Mouse (Mus musculus): Measurements from ENCODE around the gene Ubtd2. TPM values are rescaled to one million over a fixed set of nuclear protein-coding genes. Genes with fewer than 3 reads are reported as not detected.
"Not testable (repeated sequence)": the region's sequence is repeated elsewhere in the genome, so short reads cannot be mapped to it uniquely, and the experiment has no call there.

The Ubtd2 gene
- polyA plus RNA-seq, 1 experiment from 2014 or later = 91.4 TPM

DNA sequence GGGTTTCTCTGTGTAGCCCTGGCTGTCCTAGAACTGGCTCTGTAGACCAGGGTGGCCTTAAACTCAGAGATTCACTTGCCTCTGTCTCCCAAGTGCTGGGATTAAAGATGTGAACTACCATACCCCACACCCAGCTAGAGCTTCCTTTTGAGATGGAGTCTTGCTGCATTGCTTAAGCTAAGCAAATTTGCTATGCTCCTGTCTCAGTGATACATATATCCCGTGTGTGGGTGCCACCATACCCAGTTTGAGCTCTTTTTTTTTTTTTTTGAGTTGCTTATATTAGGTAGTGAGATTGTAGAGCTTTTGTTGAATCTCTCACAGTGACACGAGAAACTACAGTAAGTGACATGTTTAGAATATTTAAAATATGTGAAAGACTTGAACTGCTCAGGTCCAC lies 40.1 kb downstream of the Ubtd2 start:
- H3K27ac ChIP-seq (replicated peaks; ENCODE audit: low read depth, low read length) = no peak overlapping the region
- H3K27me3 ChIP-seq (ENCODE audit: control insufficient read depth, insufficient read depth, low read length) = no peaks in the 10 kb centered on the region
- H3K36me3 ChIP-seq (ENCODE audit: control insufficient read depth, insufficient read depth, low read length) = no peaks in the 10 kb centered on the region
- no peak overlapping the region for H3K4me2 ChIP-seq (ENCODE audit: low read depth, severe bottlenecking)
- ATAC-seq (ENCODE audit: insufficient number of reproducible peaks, low FRiP score, low TSS enrichment, low read depth) (no peak), DNase-seq (ENCODE audit: low spot score) (no peak)
- H3K9ac ChIP-seq (ENCODE audit: low read length) = no peak overlapping the region
- H3K4me1 ChIP-seq (ENCODE audit: control insufficient read depth, insufficient read depth, low read length) = no peaks in the 10 kb centered on the region
- no peak overlapping the region for H3K4me3 ChIP-seq (ENCODE audit: low read depth, low read length)
- H3K9me3 ChIP-seq (ENCODE audit: control insufficient read depth, low read length) = no peaks in the 10 kb centered on the region
- WGBS = 89% methylated on average over 2 of the region's 2 CpGs

DNA sequence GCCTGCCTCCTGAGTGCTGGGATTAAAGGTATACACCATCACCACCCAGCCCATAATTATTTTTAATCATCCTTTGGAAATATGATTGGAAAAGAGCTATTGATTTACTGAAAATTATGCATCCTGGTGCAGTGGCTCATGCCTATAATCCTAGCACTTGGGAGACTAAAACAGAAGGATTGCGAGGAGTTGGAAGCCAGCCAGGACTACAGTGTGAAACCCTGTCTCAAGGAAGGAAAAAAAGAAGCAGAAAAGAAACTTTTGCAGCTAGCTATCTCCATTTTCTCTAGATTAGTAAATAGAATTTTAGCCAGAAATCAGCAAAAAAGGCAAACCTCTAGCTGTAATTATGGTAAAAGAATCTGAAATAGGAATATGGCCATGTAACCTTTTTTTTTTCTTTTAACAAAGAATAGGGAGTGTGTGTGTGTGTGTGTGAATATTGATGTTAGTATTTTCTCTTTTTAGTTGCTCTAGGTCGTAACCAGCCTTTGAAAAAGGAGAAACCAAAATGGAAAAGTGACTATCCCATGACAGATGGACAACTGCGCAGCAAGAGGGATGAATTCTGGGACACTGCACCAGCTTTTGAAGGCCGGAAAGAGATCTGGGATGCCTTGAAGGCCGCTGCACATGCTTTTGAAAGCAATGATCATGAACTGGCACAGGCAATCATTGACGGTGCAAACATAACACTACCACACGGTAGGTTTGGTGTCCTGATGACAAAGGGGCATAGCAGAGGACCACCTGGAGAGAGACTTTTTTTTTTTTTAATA lies 43.8 kb downstream of the Ubtd2 start:
- Histone ChIP-seq H3K27ac (replicated peaks; ENCODE audit: low read depth, low read length) (no peak overlapping the region), H3K9me3 (ENCODE audit: control insufficient read depth, low read length) (no peaks in the 10 kb centered on the region), H3K4me2 (ENCODE audit: low read depth, severe bottlenecking) (no peak overlapping the region), H3K27me3 (ENCODE audit: control insufficient read depth, insufficient read depth, low read length) (no peaks in the 10 kb centered on the region), H3K4me3 (ENCODE audit: low read depth, low read length) (no peak overlapping the region), H3K9ac (ENCODE audit: low read length) (no peak overlapping the region), H3K36me3 (ENCODE audit: control insufficient read depth, insufficient read depth, low read length) (no peaks in the 10 kb centered on the region), H3K4me1 (ENCODE audit: control insufficient read depth, insufficient read depth, low read length) (no peaks in the 10 kb centered on the region)
- 92% methylated on average over 7 of the region's 7 CpGs for WGBS
- DNase-seq (ENCODE audit: low spot score) (no peak), ATAC-seq (ENCODE audit: insufficient number of reproducible peaks, low FRiP score, low TSS enrichment, low read depth) (no peak)

DNA sequence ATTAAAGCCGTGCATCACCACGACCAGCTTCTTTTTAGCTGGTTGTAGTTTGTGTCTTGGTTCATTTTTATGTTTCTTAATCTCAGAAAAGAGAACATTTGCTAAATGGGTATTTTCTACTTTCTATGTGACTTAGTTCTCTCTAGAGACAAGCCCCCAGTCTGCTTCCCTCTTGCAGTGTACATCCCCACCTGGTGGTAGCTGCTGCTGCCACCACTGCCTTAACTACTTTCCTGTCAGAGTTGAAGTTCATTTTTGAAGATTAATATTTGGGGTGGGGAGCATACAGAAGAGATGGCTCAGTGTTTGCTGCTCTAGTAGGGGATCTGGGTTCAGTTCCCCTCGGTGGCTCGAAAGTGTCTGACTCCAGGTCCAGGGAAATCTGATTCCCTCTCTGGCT lies 44.8 kb downstream of the Ubtd2 start:
- Histone ChIP-seq H3K4me2 (ENCODE audit: low read depth, severe bottlenecking) (no peak overlapping the region), H3K4me3 (ENCODE audit: low read depth, low read length) (no peak overlapping the region), H3K27ac (replicated peaks; ENCODE audit: low read depth, low read length) (no peak overlapping the region), H3K4me1 (ENCODE audit: control insufficient read depth, insufficient read depth, low read length) (no peaks in the 10 kb centered on the region), H3K9ac (ENCODE audit: low read length) (no peak overlapping the region), H3K9me3 (ENCODE audit: control insufficient read depth, low read length) (no peaks in the 10 kb centered on the region), H3K27me3 (ENCODE audit: control insufficient read depth, insufficient read depth, low read length) (no peaks in the 10 kb centered on the region), H3K36me3 (ENCODE audit: control insufficient read depth, insufficient read depth, low read length) (no peaks in the 10 kb centered on the region)
- ATAC-seq (ENCODE audit: insufficient number of reproducible peaks, low FRiP score, low TSS enrichment, low read depth) (no peak), DNase-seq (ENCODE audit: low spot score) (no peak)
- 89% methylated on average over 4 of the region's 4 CpGs for WGBS

DNA sequence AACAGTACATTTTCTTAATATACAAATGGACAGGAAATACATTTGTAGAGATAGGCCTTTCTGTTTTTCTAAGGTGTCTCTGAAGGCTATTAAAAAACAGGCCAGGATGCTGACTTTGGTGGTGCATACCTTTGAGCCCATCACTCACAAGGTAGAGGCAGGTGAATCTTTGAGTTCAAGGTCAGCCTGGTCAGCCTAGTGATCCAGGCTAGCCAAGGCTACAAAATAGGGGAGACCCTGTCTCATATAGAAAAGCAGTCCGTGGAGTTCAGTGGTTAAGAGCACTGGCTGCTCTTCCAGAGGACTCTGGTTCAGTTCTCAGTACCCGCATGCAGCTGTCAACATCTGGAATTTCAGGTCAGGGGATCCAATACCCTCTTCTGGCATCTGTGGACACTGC lies 48.5 kb downstream of the Ubtd2 start:
- ATAC-seq (ENCODE audit: insufficient number of reproducible peaks, low FRiP score, low TSS enrichment, low read depth) (no peak), DNase-seq (ENCODE audit: low spot score) (no peak)
- Histone ChIP-seq H3K4me2 (ENCODE audit: low read depth, severe bottlenecking) (no peak overlapping the region), H3K36me3 (ENCODE audit: control insufficient read depth, insufficient read depth, low read length) (no peaks in the 10 kb centered on the region), H3K4me1 (ENCODE audit: control insufficient read depth, insufficient read depth, low read length) (no peaks in the 10 kb centered on the region), H3K27me3 (ENCODE audit: control insufficient read depth, insufficient read depth, low read length) (no peaks in the 10 kb centered on the region), H3K9ac (ENCODE audit: low read length) (no peak overlapping the region), H3K4me3 (ENCODE audit: low read depth, low read length) (no peak overlapping the region), H3K27ac (replicated peaks; ENCODE audit: low read depth, low read length) (no peak overlapping the region), H3K9me3 (ENCODE audit: control insufficient read depth, low read length) (no peaks in the 10 kb centered on the region)
- WGBS = 95% methylated on average over 2 of the region's 2 CpGs

DNA sequence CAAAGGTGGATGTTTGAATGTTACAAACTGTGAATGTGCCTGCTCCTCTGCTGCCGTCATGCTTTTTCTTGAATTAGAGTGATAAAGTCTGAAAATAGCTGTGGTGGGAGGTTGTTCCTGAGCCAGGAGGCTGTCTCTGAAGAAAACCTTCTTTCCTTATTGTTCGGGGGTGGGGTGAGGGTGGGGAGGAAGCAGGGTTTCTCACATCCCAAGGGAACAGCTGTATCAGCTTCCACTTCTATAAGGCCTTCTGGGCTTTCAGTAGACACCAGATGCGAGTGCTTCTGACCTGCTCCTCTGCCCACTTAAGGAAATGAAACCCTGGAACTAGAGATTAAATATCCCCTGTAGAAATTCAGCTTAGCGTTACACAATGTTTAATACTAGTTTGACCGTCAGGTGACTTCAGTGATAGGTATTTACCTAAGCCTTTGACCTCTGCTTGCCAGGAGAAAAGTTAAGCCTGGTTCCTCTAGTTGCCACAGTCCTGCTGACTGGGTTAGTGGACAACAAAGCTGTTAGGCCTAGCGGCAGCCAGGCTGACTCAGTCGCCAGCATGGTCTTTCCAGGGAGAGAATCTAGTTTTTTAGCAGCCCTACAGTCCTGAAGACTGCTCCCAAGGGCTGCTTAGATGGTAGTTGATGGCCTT lies 50.0 kb downstream of the Ubtd2 start:
- Histone ChIP-seq H3K27me3 (ENCODE audit: control insufficient read depth, insufficient read depth, low read length) (no peaks in the 10 kb centered on the region), H3K4me2 (ENCODE audit: low read depth, severe bottlenecking) (no peak overlapping the region), H3K36me3 (ENCODE audit: control insufficient read depth, insufficient read depth, low read length) (no peaks in the 10 kb centered on the region), H3K9ac (ENCODE audit: low read length) (no peak overlapping the region), H3K4me3 (ENCODE audit: low read depth, low read length) (no peak overlapping the region), H3K9me3 (ENCODE audit: control insufficient read depth, low read length) (no peaks in the 10 kb centered on the region), H3K4me1 (ENCODE audit: control insufficient read depth, insufficient read depth, low read length) (no peaks in the 10 kb centered on the region), H3K27ac (replicated peaks; ENCODE audit: low read depth, low read length) (no peak overlapping the region)
- DNase-seq (ENCODE audit: low spot score) (no peak), ATAC-seq (ENCODE audit: insufficient number of reproducible peaks, low FRiP score, low TSS enrichment, low read depth) (no peak)
- 86% methylated on average over 7 of the region's 7 CpGs for WGBS

DNA sequence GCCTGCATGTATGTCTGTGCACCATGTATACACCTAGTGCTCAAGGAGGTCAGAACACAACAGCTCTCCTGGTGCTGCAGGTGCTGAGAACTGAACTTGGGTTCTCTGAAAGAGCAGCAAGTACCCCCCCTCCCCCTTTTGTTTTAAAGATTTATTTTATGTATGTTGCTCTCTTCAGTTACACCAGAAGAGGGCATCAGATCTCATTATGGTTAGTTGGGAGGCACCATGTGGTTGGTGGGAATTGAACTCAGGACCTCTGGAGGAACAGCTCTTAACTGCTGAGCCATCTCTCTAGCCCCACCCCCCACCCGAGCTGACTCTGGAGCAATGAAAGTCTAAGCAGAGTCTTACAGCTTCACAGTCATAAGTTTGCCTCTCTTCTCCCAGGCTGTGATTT lies 55.8 kb downstream of the Ubtd2 start:
- Histone ChIP-seq H3K4me3 (ENCODE audit: low read depth, low read length) (no peak overlapping the region), H3K27me3 (ENCODE audit: control insufficient read depth, insufficient read depth, low read length) (no peaks in the 10 kb centered on the region), H3K9me3 (ENCODE audit: control insufficient read depth, low read length) (no peaks in the 10 kb centered on the region), H3K9ac (ENCODE audit: low read length) (no peak overlapping the region), H3K36me3 (ENCODE audit: control insufficient read depth, insufficient read depth, low read length) (no peaks in the 10 kb centered on the region), H3K27ac (replicated peaks; ENCODE audit: low read depth, low read length) (no peak overlapping the region), H3K4me1 (ENCODE audit: control insufficient read depth, insufficient read depth, low read length) (no peaks in the 10 kb centered on the region), H3K4me2 (ENCODE audit: low read depth, severe bottlenecking) (no peak overlapping the region)
- ATAC-seq (ENCODE audit: insufficient number of reproducible peaks, low FRiP score, low TSS enrichment, low read depth) = no peak
- 62% methylated on average over 1 of the region's 1 CpGs for WGBS
- DNase-seq (ENCODE audit: low spot score) = no peak

DNA sequence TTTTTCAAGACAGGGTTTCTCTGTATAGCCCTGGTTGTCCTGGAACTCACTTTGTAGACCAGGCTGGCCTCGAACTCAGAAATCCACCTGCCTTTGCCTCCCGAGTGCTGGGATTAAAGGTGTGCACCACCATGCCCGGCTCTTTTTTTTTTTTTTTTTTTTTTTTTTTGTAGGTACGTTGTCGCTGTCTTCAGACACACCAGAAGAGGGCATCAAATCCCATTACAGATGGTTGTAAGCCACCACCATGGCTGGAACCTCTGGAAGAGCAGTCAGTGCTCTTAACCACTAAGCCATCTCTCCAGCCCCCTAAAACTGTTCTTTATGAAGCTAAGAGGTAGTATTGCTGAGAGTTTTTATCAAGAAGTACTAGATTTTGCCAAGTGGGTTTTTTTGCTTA lies 59.7 kb downstream of the Ubtd2 start:
- WGBS = 88% methylated on average over 5 of the region's 5 CpGs
- not testable (repeated sequence) for H3K27ac ChIP-seq (replicated peaks; ENCODE audit: low read depth, low read length); H3K9me3 ChIP-seq (ENCODE audit: control insufficient read depth, low read length); H3K36me3 ChIP-seq (ENCODE audit: control insufficient read depth, insufficient read depth, low read length); H3K4me2 ChIP-seq (ENCODE audit: low read depth, severe bottlenecking); H3K9ac ChIP-seq (ENCODE audit: low read length); ATAC-seq (ENCODE audit: insufficient number of reproducible peaks, low FRiP score, low TSS enrichment, low read depth); H3K4me3 ChIP-seq (ENCODE audit: low read depth, low read length); H3K27me3 ChIP-seq (ENCODE audit: control insufficient read depth, insufficient read depth, low read length); DNase-seq (ENCODE audit: low spot score); H3K4me1 ChIP-seq (ENCODE audit: control insufficient read depth, insufficient read depth, low read length)

DNA sequence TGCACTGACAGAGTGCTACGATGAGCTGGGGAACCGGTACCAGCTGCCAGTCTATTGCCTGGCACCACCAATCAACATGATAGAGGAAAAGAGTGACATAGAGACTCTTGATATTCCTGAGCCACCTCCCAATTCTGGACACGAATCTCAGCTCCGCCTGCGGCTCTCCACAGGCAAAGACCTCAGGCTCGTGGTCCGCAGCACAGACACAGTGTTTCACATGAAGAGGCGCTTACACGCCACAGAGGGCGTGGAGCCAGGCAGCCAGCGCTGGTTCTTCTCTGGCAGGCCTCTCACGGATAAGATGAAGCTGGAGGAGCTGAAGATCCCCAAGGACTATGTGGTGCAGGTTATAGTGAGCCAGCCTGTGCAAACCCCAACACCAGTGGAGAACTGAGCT lies 60.9 kb downstream of the Ubtd2 start:
- ATAC-seq (ENCODE audit: insufficient number of reproducible peaks, low FRiP score, low TSS enrichment, low read depth) (no peak), DNase-seq (ENCODE audit: low spot score) (no peak)
- Histone ChIP-seq H3K4me2 (ENCODE audit: low read depth, severe bottlenecking) (no peak overlapping the region), H3K4me3 (ENCODE audit: low read depth, low read length) (no peak overlapping the region), H3K9ac (ENCODE audit: low read length) (no peak overlapping the region), H3K27me3 (ENCODE audit: control insufficient read depth, insufficient read depth, low read length) (no peaks in the 10 kb centered on the region), H3K36me3 (ENCODE audit: control insufficient read depth, insufficient read depth, low read length) (no peaks in the 10 kb centered on the region), H3K4me1 (ENCODE audit: control insufficient read depth, insufficient read depth, low read length) (no peaks in the 10 kb centered on the region), H3K9me3 (ENCODE audit: control insufficient read depth, low read length) (no peaks in the 10 kb centered on the region), H3K27ac (replicated peaks; ENCODE audit: low read depth, low read length) (no peak overlapping the region)
- WGBS = 95% methylated on average over 12 of the region's 12 CpGs
